Mouse (Mus musculus) cortical plate, adult 2 months (tissue): ENCODE measurements at regions not wholly inside any gene's neighbourhood (a gene's known extent, or its start where the extent isn't known, plus 50 kb on each side); places are given as distances from the start of the nearest gene placed in this dataset.

ENCODE experiments used
- CTCF ChIP-seq: fragments of 200-500 bp; IDR thresholded peaks from 2 replicates; pipeline ENCODE4 v1.5.1; 2011; ENCODE audit warnings: mild to moderate bottlenecking, control low read depth, low read length; ENCODE audit not compliant: insufficient read depth; ENCODE audit errors: extremely low read depth
- POLR2A ChIP-seq: fragments of 200-500 bp; IDR thresholded peaks from 2 replicates; pipeline ENCODE4 v1.6.1; 2011; ENCODE audit warnings: mild to moderate bottlenecking, low read length, control low read depth; ENCODE audit not compliant: insufficient read depth; ENCODE audit errors: extremely low read depth

DNA sequence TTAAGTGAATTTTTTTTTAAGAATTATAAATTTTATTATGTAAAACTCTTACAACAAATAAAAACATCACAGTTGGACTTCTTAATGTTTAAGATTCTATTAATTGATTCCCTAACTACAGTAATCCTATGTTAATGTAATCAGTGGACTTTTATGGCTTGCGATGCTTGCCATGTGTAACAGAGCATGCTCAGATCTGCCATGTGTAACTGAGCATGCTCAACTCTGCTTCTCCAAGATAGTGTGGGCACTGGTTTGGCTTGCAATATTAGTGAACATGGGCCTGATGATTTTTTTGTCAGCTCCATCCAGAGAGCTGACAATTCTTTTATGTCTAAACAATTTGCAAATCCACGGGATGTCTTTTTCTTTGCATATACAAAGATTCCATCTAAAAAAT lies 66.4 kb upstream of the Tas2r119 start:
- TF ChIP-seq POLR2A (no peak), CTCF (no peak)
